Mouse (Mus musculus): Measurements from ENCODE around the gene Zc3h4.
A peak's percentile ranks its signal among the peaks of the same experiment; 100 is the strongest.
"Not testable (repeated sequence)": the region's sequence is repeated elsewhere in the genome, so short reads cannot be mapped to it uniquely, and the experiment has no call there.

Zc3h4 gene

GRCm38 (mm10) chr7:16400689-16401611 lies at the start of gene Zc3h4:
Gene Zc3h4, plus strand, starts transcription at chr7:16400910.
- peak; percentile 89 for DNase-seq (ENCODE audit: low read depth, low spot score)
- Histone ChIP-seq H3K36me3 (ENCODE audit: control insufficient read depth, insufficient read depth, low read length, poor library complexity, severe bottlenecking) (peaks cover 2% of the 10 kb centered on the region; the same call in 1 of the 2 replicates), H3K27me3 (ENCODE audit: control insufficient read depth, insufficient read depth, low read length, poor library complexity, severe bottlenecking) (no peaks in the 10 kb centered on the region)

- peaks cover 5% of the 10 kb centered on the region for H3K36me3 ChIP-seq (ENCODE audit: control insufficient read depth, insufficient read depth, low read length, poor library complexity, severe bottlenecking)
- H3K27me3 ChIP-seq (ENCODE audit: control insufficient read depth, insufficient read depth, low read length, poor library complexity, severe bottlenecking): no peaks in the 10 kb centered on the region
- no peak for DNase-seq (ENCODE audit: low read depth, low spot score)
Measured at GRCm38 (mm10) chr7:16355854-16356594, 44.7 kb upstream of the Zc3h4 start.

GRCm38 (mm10) chr7:16357602-16358001 lies 43.1 kb upstream of the Zc3h4 start:
- H3K27me3 ChIP-seq (ENCODE audit: control insufficient read depth, insufficient read depth, low read length, poor library complexity, severe bottlenecking): no peaks in the 10 kb centered on the region
- DNase-seq (ENCODE audit: low read depth, low spot score): no peak
- peaks cover 5% of the 10 kb centered on the region for H3K36me3 ChIP-seq (ENCODE audit: control insufficient read depth, insufficient read depth, low read length, poor library complexity, severe bottlenecking)

- peak; percentile 21 for DNase-seq (ENCODE audit: low read depth, low spot score)
- peaks cover 5% of the 10 kb centered on the region for H3K36me3 ChIP-seq (ENCODE audit: control insufficient read depth, insufficient read depth, low read length, poor library complexity, severe bottlenecking)
Measured at GRCm38 (mm10) chr7:16364319-16364718, 36.4 kb upstream of the Zc3h4 start.

GRCm38 (mm10) chr7:16364901-16365500 lies 35.7 kb upstream of the Zc3h4 start:
- Histone ChIP-seq H3K36me3 (ENCODE audit: control insufficient read depth, insufficient read depth, low read length, poor library complexity, severe bottlenecking) (peaks cover 7% of the 10 kb centered on the region), H3K27me3 (ENCODE audit: control insufficient read depth, insufficient read depth, low read length, poor library complexity, severe bottlenecking) (no peaks in the 10 kb centered on the region)
- no peak for DNase-seq (ENCODE audit: low read depth, low spot score)

More at GRCm38 (mm10) chr7:16364319-16364718, 36.4 kb upstream of the Zc3h4 start:
- H3K27me3 ChIP-seq (ENCODE audit: control insufficient read depth, insufficient read depth, low read length, poor library complexity, severe bottlenecking): no peaks in the 10 kb centered on the region

GRCm38 (mm10) chr7:16366133-16366646 lies 34.5 kb upstream of the Zc3h4 start:
- H3K27me3 ChIP-seq (ENCODE audit: control insufficient read depth, insufficient read depth, low read length, poor library complexity, severe bottlenecking): no peaks in the 10 kb centered on the region
- DNase-seq (ENCODE audit: low read depth, low spot score): no peak
- peaks cover 8% of the 10 kb centered on the region for H3K36me3 ChIP-seq (ENCODE audit: control insufficient read depth, insufficient read depth, low read length, poor library complexity, severe bottlenecking)

- H3K27me3 ChIP-seq (ENCODE audit: control insufficient read depth, insufficient read depth, low read length, poor library complexity, severe bottlenecking): no peaks in the 10 kb centered on the region
Measured at GRCm38 (mm10) chr7:16366669-16367068, 34.0 kb upstream of the Zc3h4 start.

GRCm38 (mm10) chr7:16368835-16369234 lies 31.9 kb upstream of the Zc3h4 start:
- no peak for DNase-seq (ENCODE audit: low read depth, low spot score)
- Histone ChIP-seq H3K27me3 (ENCODE audit: control insufficient read depth, insufficient read depth, low read length, poor library complexity, severe bottlenecking) (no peaks in the 10 kb centered on the region), H3K36me3 (ENCODE audit: control insufficient read depth, insufficient read depth, low read length, poor library complexity, severe bottlenecking) (peaks cover 13% of the 10 kb centered on the region)

More at GRCm38 (mm10) chr7:16366669-16367068, 34.0 kb upstream of the Zc3h4 start:
- peaks cover 8% of the 10 kb centered on the region for H3K36me3 ChIP-seq (ENCODE audit: control insufficient read depth, insufficient read depth, low read length, poor library complexity, severe bottlenecking)
- no peak for DNase-seq (ENCODE audit: low read depth, low spot score)

- no peaks in the 10 kb centered on the region for H3K27me3 ChIP-seq (ENCODE audit: control insufficient read depth, insufficient read depth, low read length, poor library complexity, severe bottlenecking)
- DNase-seq (ENCODE audit: low read depth, low spot score): no peak
- H3K36me3 ChIP-seq (ENCODE audit: control insufficient read depth, insufficient read depth, low read length, poor library complexity, severe bottlenecking): peaks cover 13% of the 10 kb centered on the region
Measured at GRCm38 (mm10) chr7:16370596-16370995, 30.1 kb upstream of the Zc3h4 start.

GRCm38 (mm10) chr7:16373719-16374118 lies 27.0 kb upstream of the Zc3h4 start:
- peak; percentile 63 for DNase-seq (ENCODE audit: low read depth, low spot score)
- Histone ChIP-seq H3K27me3 (ENCODE audit: control insufficient read depth, insufficient read depth, low read length, poor library complexity, severe bottlenecking) (no peaks in the 10 kb centered on the region), H3K36me3 (ENCODE audit: control insufficient read depth, insufficient read depth, low read length, poor library complexity, severe bottlenecking) (peaks cover 20% of the 10 kb centered on the region)

- no peaks in the 10 kb centered on the region for H3K27me3 ChIP-seq (ENCODE audit: control insufficient read depth, insufficient read depth, low read length, poor library complexity, severe bottlenecking)
- peaks cover 18% of the 10 kb centered on the region for H3K36me3 ChIP-seq (ENCODE audit: control insufficient read depth, insufficient read depth, low read length, poor library complexity, severe bottlenecking)
- DNase-seq (ENCODE audit: low read depth, low spot score): no peak
Measured at GRCm38 (mm10) chr7:16374989-16375388, 25.7 kb upstream of the Zc3h4 start.

- DNase-seq (ENCODE audit: low read depth, low spot score): peak; percentile 84
- H3K27me3 ChIP-seq (ENCODE audit: control insufficient read depth, insufficient read depth, low read length, poor library complexity, severe bottlenecking): no peaks in the 10 kb centered on the region
- H3K36me3 ChIP-seq (ENCODE audit: control insufficient read depth, insufficient read depth, low read length, poor library complexity, severe bottlenecking): peaks cover 17% of the 10 kb centered on the region
Measured at GRCm38 (mm10) chr7:16376505-16376904, 24.2 kb upstream of the Zc3h4 start.

GRCm38 (mm10) chr7:16387160-16388041 lies 13.3 kb upstream of the Zc3h4 start, which contains the start of gene Sae1:
Gene Sae1, minus strand, starts transcription at chr7:16387806.
- Histone ChIP-seq H3K27me3 (ENCODE audit: control insufficient read depth, insufficient read depth, low read length, poor library complexity, severe bottlenecking) (no peaks in the 10 kb centered on the region), H3K36me3 (ENCODE audit: control insufficient read depth, insufficient read depth, low read length, poor library complexity, severe bottlenecking) (no peaks in the 10 kb centered on the region)
- DNase-seq (ENCODE audit: low read depth, low spot score): peak; percentile 97

- not testable (repeated sequence) for H3K36me3 ChIP-seq (ENCODE audit: control insufficient read depth, insufficient read depth, low read length, poor library complexity, severe bottlenecking); DNase-seq (ENCODE audit: low read depth, low spot score); H3K27me3 ChIP-seq (ENCODE audit: control insufficient read depth, insufficient read depth, low read length, poor library complexity, severe bottlenecking)
Measured at GRCm38 (mm10) chr7:16389942-16390341, 10.8 kb upstream of the Zc3h4 start.

All from splenic B cell, adult 2 months (primary cell).